Mouse (Mus musculus) kidney, postnatal 36 days (tissue): ENCODE measurements around the gene Rin2.
A peak's percentile ranks its signal among the peaks of the same experiment; 100 is the strongest.
"Not testable (repeated sequence)": the region's sequence is repeated elsewhere in the genome, so short reads cannot be mapped to it uniquely, and the experiment has no call there.

Source experiments
- DNase-seq, 2 experiments: peaks; one replicate each; pipeline ENCODE4 v3.0.0; 2021 to 2022; ENCODE audit warnings: mixed read lengths in 2 of 2

The Rin2 gene

GRCm38 (mm10) chr2:145903061-145903901, 228.3 kb downstream of the Rin2 start:
- peak; percentile 94 to 95 for DNase-seq

DNA sequence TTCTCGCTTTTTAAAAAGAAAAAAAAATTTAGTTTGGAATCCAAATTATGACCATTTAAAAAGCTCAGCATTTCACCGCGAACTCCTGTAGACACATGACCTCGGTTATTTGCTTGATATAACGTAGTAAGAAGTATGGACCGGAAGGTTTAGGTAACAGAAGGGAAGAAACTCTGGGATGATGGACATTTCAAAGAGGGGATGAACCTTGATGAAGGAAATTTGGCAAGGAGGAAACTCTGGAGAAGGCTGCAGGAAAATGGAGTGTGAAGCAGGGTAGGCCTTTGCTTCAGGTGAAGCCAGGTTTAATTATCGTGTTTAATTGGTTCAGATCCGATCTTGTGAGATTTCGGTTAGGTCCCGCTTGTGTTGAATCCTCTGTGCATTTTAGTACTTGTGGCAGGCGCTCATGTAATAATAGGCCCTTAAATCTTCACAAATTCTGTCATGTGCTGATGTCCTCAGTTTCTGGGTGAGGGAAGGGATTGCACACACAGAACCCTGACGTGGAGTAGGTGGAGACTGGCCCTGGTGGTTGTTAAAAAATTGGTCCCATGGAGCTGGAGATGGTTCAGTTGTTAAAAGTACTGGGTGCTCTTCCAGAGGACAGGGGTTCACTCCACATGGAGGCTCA, 229.1 kb downstream of the Rin2 start:
- peak in 1 of 2 experiments; percentile 15 for DNase-seq

DNA sequence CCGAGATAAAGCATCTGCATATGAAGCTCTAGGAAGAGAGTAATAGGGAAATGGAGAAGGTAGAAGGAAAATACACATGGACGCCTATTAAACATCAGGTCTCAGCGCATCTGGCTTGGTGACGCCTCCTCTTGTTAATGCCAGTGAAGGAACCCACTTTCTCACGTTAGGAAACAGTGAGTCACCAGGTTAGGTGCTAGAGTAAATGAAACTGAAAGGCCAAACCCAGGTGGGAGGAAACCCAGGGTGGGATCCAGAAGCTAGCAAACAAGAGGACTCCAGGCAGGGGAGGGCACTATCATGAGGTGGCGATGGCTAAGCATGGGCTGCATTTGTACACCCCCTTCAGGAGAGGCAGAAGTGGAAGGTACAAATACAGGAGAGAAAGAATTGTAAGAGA, 230.1 kb downstream of the Rin2 start:
- DNase-seq: no peak

DNA sequence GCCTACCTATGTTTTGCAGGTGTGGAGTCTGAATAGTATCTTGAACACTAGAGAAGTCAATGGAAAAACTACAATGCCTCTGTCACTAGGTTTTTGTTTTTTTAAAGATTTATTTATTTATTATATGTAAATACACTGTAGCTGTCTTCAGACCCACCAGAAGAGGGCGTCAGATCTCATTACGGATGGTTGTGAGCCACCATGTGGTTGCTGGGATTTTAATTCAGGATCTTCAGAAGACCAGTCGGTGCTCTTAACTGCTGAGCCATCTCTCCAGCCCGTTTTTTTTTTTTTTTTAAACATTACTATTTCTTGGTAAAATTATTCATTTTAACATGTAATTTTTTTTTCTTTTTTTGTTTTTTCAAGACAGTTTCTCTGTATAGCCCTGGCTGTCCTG, 230.9 kb downstream of the Rin2 start:
- DNase-seq: not testable (repeated sequence)

- DNase-seq: no peak
Observed at GRCm38 (mm10) chr2:145920941-145921650, 246.1 kb downstream of the Rin2 start.

GRCm38 (mm10) chr2:145934339-145935231, 259.6 kb downstream of the Rin2 start, which contains the start of the genes Cfap61 and Crnkl1:
Cfap61 (plus strand) TSS chr2:145934784.
Crnkl1 (minus strand) TSS chr2:145935014.
- peak; percentile 97 to 98 for DNase-seq

DNA sequence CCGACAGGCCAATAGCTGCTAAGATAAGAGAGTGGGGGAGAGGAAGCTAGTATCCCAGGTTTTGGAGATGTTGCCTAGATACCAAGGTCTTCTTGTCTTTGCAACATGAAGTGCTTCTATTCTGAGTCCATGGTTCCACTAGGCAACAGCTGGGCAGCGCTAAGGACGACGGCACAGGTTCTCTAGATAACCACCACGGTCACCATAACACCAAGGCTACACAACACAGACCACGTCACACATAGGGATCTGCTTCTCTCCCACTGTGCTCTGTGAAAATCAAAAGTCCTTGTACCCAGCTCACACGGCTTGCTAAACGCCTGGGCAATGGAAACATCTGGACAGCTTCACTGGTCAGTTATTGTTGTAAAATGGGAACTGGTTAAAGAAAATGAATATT, 262.0 kb downstream of the Rin2 start:
- no peak for DNase-seq
